Mouse (Mus musculus) stomach, postnatal 0 days (tissue): ENCODE data around the gene Scand1. TPM values are rescaled to one million over a fixed set of nuclear protein-coding genes. Genes with fewer than 3 reads are reported as not detected.

Source experiments
- ATAC-seq: fragments of 200-750 bp; cut with Nextera tagmentation; 2 replicates; pipeline ENCODE4 v1.8.0; 2017; ENCODE audit not compliant: low FRiP score, low TSS enrichment
- DNase-seq: peaks from one replicate; pipeline ENCODE4 v3.0.0-alpha.2; 2016; ENCODE audit warnings: low spot score
- H3K27ac ChIP-seq: fragments of 300-500 bp; sonication (generic); replicated peaks from 2 replicates; pipeline ENCODE4 v1.5.1; 2014; ENCODE audit warnings: mild to moderate bottlenecking, control low read depth
- H3K27me3 ChIP-seq: fragments of 300-500 bp; sonication (generic); 2 replicates; pipeline ENCODE4 v1.6.1; 2014; ENCODE audit warnings: low read length; ENCODE audit not compliant: control insufficient read depth, insufficient read depth
- H3K36me3 ChIP-seq: fragments of 300-500 bp; sonication (generic); 2 replicates; pipeline ENCODE4 v1.6.1; 2014; ENCODE audit warnings: low read length, mixed read lengths; ENCODE audit not compliant: control insufficient read depth, insufficient read depth
- H3K4me1 ChIP-seq: fragments of 300-500 bp; sonication (generic); replicated peaks from 2 replicates; pipeline ENCODE4 v1.6.1; 2014; ENCODE audit warnings: antibody characterized with exemption; ENCODE audit not compliant: control insufficient read depth, insufficient read depth
- H3K4me2 ChIP-seq: fragments of 300-500 bp; sonication (generic); replicated peaks from 2 replicates; pipeline ENCODE4 v1.6.1; 2014; ENCODE audit warnings: low read depth, mild to moderate bottlenecking, control low read depth, moderate library complexity
- H3K4me3 ChIP-seq: fragments of 300-500 bp; sonication (generic); 2 replicates; pipeline ENCODE4 v1.5.1; 2014; ENCODE audit warnings: low read depth, low read length, control low read depth
- H3K9ac ChIP-seq: fragments of 300-500 bp; sonication (generic); 2 replicates; pipeline ENCODE4 v1.6.1; 2014; ENCODE audit warnings: mild to moderate bottlenecking, low read length, control low read depth, mixed read lengths
- H3K9me3 ChIP-seq: fragments of 300-500 bp; sonication (generic); 2 replicates; pipeline ENCODE4 v1.6.1; 2016; ENCODE audit warnings: low read length; ENCODE audit not compliant: control insufficient read depth
- CTCF ChIP-seq: IDR thresholded peaks from 2 replicates; pipeline ENCODE4 v1.5.1; 2016; ENCODE audit warnings: antibody characterized with exemption, low read depth, mild to moderate bottlenecking, moderate library complexity
- EP300 ChIP-seq: optimal IDR thresholded peaks from 2 replicates; pipeline ENCODE3; 2016; ENCODE audit warnings: antibody characterized with exemption
- WGBS: fragments of 180-500 bp; shearing (Covaris S2); extraction: QIAGEN DNeasy Blood & Tissue Kit; methylation state at CpG from one replicate; pipeline ENCODE4 v1.1.7; 2014; 5-methylcytosine and 5-hydroxymethylcytosine counted together
- polyA plus RNA-seq: library from polyadenylated mRNA; unstranded; fragments of >200 nt; fragmentation: Nextera tagmentation; extraction: Ambion mirVana; gene quantifications from 2 replicates; pipeline ENCODE4 v1.2.1, GENCODE M21; 2015

Scand1 gene
- polyA plus RNA-seq, 1 experiment from 2014 or later, result 116 TPM

DNA sequence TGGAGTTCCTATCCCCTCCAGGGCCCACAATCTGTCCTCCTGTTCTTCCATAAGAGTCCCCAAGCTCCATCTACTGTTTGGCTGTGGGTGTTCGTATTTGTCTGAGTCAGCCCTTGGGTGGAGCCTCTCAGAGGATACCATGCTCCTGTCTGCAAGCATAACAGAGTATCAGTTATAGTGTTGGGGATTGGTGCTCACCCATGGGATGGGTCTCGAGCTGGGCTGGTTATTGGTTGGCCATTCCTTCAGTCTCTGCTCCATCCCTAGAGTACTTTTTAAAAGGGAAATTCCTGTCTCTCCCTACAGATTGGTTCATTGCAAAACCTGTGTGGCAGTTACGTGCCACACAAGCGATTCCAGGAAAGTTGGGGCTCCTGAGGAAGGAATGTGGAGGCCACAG, 36.3 kb upstream of the Scand1 start:
- Histone ChIP-seq H3K4me1 (no peaks in the 10 kb centered on the region), H3K9ac (no peak overlapping the region), H3K4me3 (no peak overlapping the region), H3K27me3 (no peaks in the 10 kb centered on the region), H3K4me2 (no peak overlapping the region), H3K27ac (no peak overlapping the region), H3K9me3 (no peaks in the 10 kb centered on the region), H3K36me3 (no peaks in the 10 kb centered on the region)
- DNase-seq (no peak), ATAC-seq (no peak)
- no peak for TF ChIP-seq CTCF
- no peak for TF ChIP-seq EP300
- 68% methylated on average over 4 of the region's 4 CpGs for WGBS

DNA sequence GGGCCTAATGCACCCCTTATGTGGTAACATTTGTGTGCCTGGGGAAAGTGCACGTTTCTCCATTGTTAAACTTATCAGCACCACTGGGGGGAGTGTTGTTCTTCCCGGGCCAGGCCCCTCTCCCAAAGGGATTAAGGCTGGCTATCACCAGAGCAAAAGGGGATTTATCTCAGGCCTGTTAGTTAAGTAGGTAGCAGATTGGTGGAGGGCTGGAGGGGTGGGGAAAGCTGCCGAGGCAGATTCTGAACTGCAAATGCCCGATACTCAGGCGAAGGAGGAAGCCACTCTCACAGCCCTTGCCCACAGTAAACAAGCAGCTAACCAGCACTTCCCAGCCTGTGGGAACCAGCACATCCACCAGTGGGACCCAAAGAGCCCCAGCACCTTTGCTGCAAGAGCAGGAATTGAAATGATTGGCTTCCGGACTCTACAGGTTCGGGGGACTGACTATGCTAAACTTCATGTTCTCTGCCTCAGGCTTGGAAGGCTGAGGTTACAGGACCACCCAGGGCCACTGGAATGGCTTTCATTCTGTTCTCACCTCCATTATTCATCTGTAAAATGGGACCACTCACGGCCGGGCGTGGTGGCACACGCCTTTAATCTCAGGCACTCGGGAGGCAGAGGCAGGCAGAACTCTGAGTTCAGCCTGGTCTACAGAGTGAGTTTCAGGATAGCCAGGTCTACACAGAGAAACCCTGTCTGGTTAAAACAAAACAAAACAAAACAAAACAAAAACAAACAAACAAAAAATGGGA, 32.5 kb upstream of the Scand1 start:
- no peaks in the 10 kb centered on the region for H3K4me1 ChIP-seq
- H3K27me3 ChIP-seq, result no peaks in the 10 kb centered on the region
- H3K36me3 ChIP-seq, result no peaks in the 10 kb centered on the region
- H3K27ac ChIP-seq, result no peak overlapping the region
- H3K9me3 ChIP-seq, result no peaks in the 10 kb centered on the region
- DNase-seq (no peak), ATAC-seq (no peak)
- no peak for TF ChIP-seq EP300
- TF ChIP-seq CTCF, result peak; percentile 60
- 54% methylated on average over 12 of the region's 12 CpGs for WGBS
- no peak overlapping the region for H3K9ac ChIP-seq
- no peak overlapping the region for H3K4me3 ChIP-seq
- H3K4me2 ChIP-seq, result no peak overlapping the region

DNA sequence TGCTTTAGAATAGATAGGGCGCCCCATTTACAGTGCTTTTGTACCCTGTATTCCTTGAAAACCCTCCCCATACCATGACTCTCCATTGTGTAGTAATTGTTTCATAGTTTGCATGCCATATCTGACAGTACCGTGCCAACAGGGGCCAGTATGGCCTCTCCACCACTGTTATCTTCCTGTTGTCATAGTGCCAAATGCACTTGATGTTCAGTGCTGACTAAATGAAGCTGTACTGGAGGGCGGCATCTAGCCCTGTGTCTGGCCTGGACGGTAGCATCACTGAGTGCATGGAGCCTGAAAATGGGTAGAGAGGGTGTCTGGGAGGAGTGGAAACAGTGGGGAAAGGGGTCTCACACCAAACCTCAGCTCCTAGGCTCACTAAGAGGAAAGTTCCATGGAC, 27.6 kb upstream of the Scand1 start:
- Histone ChIP-seq H3K27ac (no peak overlapping the region), H3K4me2 (no peak overlapping the region), H3K4me3 (no peak overlapping the region), H3K9me3 (no peaks in the 10 kb centered on the region), H3K36me3 (no peaks in the 10 kb centered on the region), H3K27me3 (no peaks in the 10 kb centered on the region), H3K9ac (no peak overlapping the region), H3K4me1 (no peaks in the 10 kb centered on the region)
- TF ChIP-seq EP300 (no peak), CTCF (no peak)
- ATAC-seq (no peak), DNase-seq (no peak)
- WGBS, result 81% methylated on average over 4 of the region's 4 CpGs

DNA sequence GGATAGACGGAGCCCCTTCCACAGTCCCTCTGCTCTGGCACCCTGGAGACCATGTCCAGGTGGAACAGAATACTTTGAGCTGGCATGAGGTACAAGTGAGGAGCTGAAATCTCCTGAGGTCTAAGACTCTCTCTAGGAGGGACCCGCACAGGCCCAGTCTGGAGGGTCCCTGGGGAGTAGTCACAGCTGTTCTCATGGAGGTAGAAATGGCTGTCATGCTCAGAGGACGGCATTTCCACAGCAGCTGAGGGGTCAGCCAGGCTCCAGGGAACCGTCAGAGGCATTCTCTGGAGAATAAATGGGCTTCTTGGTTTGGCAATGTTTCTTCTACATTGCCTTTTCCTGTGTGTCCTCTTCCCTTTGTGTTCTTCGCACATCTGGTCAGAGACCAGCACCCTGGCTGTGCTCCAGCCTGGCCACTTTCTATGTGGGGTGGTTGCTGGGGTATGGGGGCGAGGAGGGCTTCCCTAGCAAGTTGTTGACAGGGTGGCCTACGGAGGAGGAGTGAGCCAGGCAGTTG, 19.0 kb upstream of the Scand1 start:
- DNase-seq (no peak), ATAC-seq (no peak)
- H3K27me3 ChIP-seq, result no peaks in the 10 kb centered on the region
- H3K36me3 ChIP-seq, result no peaks in the 10 kb centered on the region
- no peak overlapping the region for H3K9ac ChIP-seq
- H3K4me1 ChIP-seq, result no peaks in the 10 kb centered on the region
- TF ChIP-seq CTCF, result no peak
- no peak for TF ChIP-seq EP300
- H3K27ac ChIP-seq, result no peak overlapping the region
- no peak overlapping the region for H3K4me3 ChIP-seq
- 63% methylated on average over 7 of the region's 7 CpGs for WGBS
- H3K9me3 ChIP-seq, result no peaks in the 10 kb centered on the region
- no peak overlapping the region for H3K4me2 ChIP-seq

DNA sequence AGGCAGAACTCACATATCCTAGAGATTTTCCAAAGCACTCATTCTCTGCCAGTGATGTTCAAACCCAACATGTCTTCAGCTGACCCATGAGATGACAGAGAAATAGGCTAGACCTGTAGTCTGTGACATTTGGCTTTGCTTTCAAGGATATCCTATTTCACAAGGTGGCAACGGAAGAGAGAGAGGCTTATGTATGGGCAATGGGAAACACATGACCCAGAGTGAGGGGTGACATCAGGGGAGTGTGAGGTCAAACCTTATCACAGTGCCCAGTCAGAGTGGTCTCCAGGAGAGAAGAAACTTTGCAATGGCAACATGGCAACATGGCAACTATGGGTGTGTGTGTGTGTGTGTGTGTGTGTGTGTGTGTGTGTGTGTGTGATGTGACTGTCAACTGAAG, 18.2 kb upstream of the Scand1 start:
- no peak overlapping the region for H3K4me3 ChIP-seq
- WGBS, result 78% methylated on average over 1 of the region's 1 CpGs

DNA sequence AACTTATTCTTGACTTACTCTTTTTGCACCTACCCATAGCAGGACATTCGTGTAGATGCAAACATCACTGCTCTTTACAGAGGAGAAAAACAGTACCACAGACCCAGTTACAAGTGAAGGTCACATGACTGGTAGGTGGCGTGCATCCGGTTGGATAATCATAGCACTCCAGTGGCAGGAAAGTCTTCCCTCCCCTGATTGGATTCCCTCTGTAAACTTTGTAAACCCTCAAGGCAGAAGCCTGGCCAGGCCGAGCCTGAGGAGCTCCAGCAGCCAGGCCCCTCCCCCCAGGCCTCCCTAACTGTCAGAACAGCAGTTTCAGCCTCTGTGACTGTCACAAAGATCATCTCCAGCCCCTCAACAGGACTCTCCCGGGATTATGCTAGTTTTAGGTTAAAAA, 12.2 kb upstream of the Scand1 start:
- ATAC-seq (peak; percentile 77; the same call in 1 of the 2 replicates), DNase-seq (peak; percentile 36)
- no peak for TF ChIP-seq EP300
- TF ChIP-seq CTCF, result no peak
- Histone ChIP-seq H3K27ac (peak overlapping the region; percentile 77), H3K27me3 (no peaks in the 10 kb centered on the region), H3K4me3 (no peak overlapping the region), H3K4me2 (peak overlapping the region; percentile 11; the same call in 1 of the 2 replicates), H3K9ac (no peak overlapping the region), H3K9me3 (no peaks in the 10 kb centered on the region), H3K4me1 (no peaks in the 10 kb centered on the region), H3K36me3 (no peaks in the 10 kb centered on the region)
- WGBS, result 14% methylated on average over 5 of the region's 5 CpGs

More for the DNA sequence above, 18.2 kb upstream of the Scand1 start:
- no peaks in the 10 kb centered on the region for H3K9me3 ChIP-seq
- no peak for TF ChIP-seq CTCF
- no peak for TF ChIP-seq EP300
- no peak overlapping the region for H3K4me2 ChIP-seq
- no peaks in the 10 kb centered on the region for H3K36me3 ChIP-seq
- no peak overlapping the region for H3K9ac ChIP-seq
- no peaks in the 10 kb centered on the region for H3K4me1 ChIP-seq
- no peak for ATAC-seq
- no peak overlapping the region for H3K27ac ChIP-seq
- DNase-seq, result no peak
- H3K27me3 ChIP-seq, result no peaks in the 10 kb centered on the region
